Mouse (Mus musculus) forebrain, embryonic 13.5 days (tissue): ENCODE measurements at regions not wholly inside any gene's neighbourhood (a gene's known extent, or its start where the extent isn't known, plus 50 kb on each side); places are given as distances from the start of the nearest gene placed in this dataset.
A peak's percentile ranks its signal among the peaks of the same experiment; 100 is the strongest.

Source experiments
- ATAC-seq: fragments of 200-750 bp; cut with Nextera tagmentation; 2 replicates; pipeline ENCODE4 v1.8.0; 2017
- H3K27ac ChIP-seq: fragments of 300-500 bp; sonication (generic); 2 replicates; pipeline ENCODE4 v1.5.1; 2015; ENCODE audit warnings: inconsistent platforms, mild to moderate bottlenecking, moderate library complexity
- H3K27me3 ChIP-seq: fragments of 300-500 bp; sonication (generic); 2 replicates; pipeline ENCODE4 v1.6.1; 2015; ENCODE audit warnings: mild to moderate bottlenecking, inconsistent platforms
- H3K36me3 ChIP-seq: fragments of 300-500 bp; sonication (generic); 2 replicates; pipeline ENCODE4 v1.6.1; 2015; ENCODE audit warnings: mild to moderate bottlenecking, inconsistent platforms; ENCODE audit not compliant: poor library complexity, severe bottlenecking
- H3K4me1 ChIP-seq: fragments of 300-500 bp; sonication (generic); 2 replicates; pipeline ENCODE4 v1.6.1; 2015; ENCODE audit warnings: inconsistent platforms
- H3K4me2 ChIP-seq: fragments of 300-500 bp; sonication (generic); 2 replicates; pipeline ENCODE4 v1.6.1; 2015; ENCODE audit warnings: inconsistent platforms, mild to moderate bottlenecking, moderate library complexity
- H3K4me3 ChIP-seq: fragments of 300-500 bp; sonication (generic); 2 replicates; pipeline ENCODE4 v1.5.1; 2015; ENCODE audit warnings: mild to moderate bottlenecking, inconsistent platforms
- H3K9ac ChIP-seq: fragments of 300-500 bp; sonication (generic); 2 replicates; pipeline ENCODE4 v1.6.1; 2015; ENCODE audit warnings: mild to moderate bottlenecking, inconsistent platforms
- H3K9me3 ChIP-seq: fragments of 300-500 bp; sonication (generic); replicated peaks from 2 replicates; pipeline ENCODE4 v1.6.1; 2016; ENCODE audit warnings: inconsistent platforms
- WGBS: fragments of 180-500 bp; shearing (Covaris S2); methylation state at CpG from one replicate; pipeline ENCODE4 v1.1.7; 2015; 5-methylcytosine and 5-hydroxymethylcytosine counted together

DNA sequence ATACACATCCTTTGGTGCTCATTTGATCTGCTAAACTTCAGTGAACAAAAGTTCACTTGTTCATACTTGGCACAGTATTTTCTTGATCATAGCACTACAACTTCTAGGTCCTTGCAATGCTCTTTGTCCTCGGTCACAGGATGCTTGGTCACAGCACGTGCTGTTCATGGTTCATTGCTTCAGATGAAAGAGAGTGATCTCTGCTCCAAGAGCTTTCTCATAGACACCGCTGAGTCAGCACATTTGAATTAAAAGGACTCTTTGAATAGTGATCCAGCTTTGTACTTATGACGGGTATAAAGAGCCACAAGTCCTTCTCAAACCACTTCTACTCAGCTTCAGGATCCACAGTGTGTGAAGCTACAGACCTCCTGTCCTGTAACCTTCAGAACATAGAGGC is 649.3 kb upstream of the Arrdc4 start:
- no peak overlapping the region for H3K27ac ChIP-seq
- no peak overlapping the region for H3K4me3 ChIP-seq
- H3K9ac ChIP-seq = no peak overlapping the region
- H3K36me3 ChIP-seq = no peaks in the 10 kb centered on the region
- 0 out of 2 replicates have a peak, but pooled peaks have one; percentile 36 for ATAC-seq
- H3K4me1 ChIP-seq = 0 out of 2 replicates have a peak, but pooled peaks cover 5% of the 10 kb centered on the region
- H3K27me3 ChIP-seq = no peaks in the 10 kb centered on the region
- H3K4me2 ChIP-seq = no peak overlapping the region
- no peaks in the 10 kb centered on the region for H3K9me3 ChIP-seq
- 7% methylated on average over 4 of the region's 4 CpGs for WGBS

DNA sequence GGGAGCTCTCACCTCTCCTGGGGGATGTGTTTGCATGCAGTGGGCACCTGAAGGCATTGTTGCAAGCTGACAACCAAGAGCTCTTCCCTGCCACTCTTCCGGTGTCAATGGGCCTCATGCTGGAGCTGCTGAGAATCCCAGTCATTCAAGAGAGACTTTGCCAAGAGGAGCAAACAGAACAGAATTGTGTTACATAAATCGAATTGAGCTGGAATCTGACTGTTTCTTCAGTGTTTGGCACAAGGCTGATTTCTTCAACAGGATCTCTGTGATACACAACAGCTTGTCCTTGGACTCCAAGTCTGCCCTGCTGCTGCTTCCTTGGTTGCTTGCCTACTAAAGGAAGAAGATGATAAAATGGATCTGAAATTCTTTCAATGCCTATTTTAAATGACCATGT is 647.8 kb upstream of the Arrdc4 start:
- Histone ChIP-seq H3K4me3 (no peak overlapping the region), H3K27ac (no peak overlapping the region), H3K4me2 (no peak overlapping the region), H3K27me3 (no peaks in the 10 kb centered on the region), H3K4me1 (0 out of 2 replicates have a peak, but pooled peaks cover 5% of the 10 kb centered on the region), H3K36me3 (no peaks in the 10 kb centered on the region), H3K9me3 (no peaks in the 10 kb centered on the region), H3K9ac (no peak overlapping the region)
- 83% methylated on average over 2 of the region's 2 CpGs for WGBS
- no peak for ATAC-seq
